Mouse (Mus musculus) skeletal muscle tissue, adult 2 months (tissue): ENCODE data around the gene Ptcd2.

Experiments used
- DNase-seq: peaks from one replicate; pipeline ENCODE4 v3.0.0-alpha.2; 2012; ENCODE audit warnings: low read depth, low spot score

Ptcd2 gene

GRCm38 (mm10) chr13:99344599-99345575 lies at the start of gene Ptcd2, which contains the start of gene Mrps27:
Gene Ptcd2 (minus strand): TSS chr13:99344705.
Gene Mrps27 (plus strand): TSS chr13:99344786.
- peak; percentile 94 for DNase-seq

GRCm38 (mm10) chr13:99393128-99393527 lies 48.6 kb upstream of the Ptcd2 start:
- no peak for DNase-seq

GRCm38 (mm10) chr13:99391417-99391816 lies 46.9 kb upstream of the Ptcd2 start:
- DNase-seq = peak; percentile 74

- no peak for DNase-seq
Observed at GRCm38 (mm10) chr13:99387901-99388811, 43.7 kb upstream of the Ptcd2 start.

GRCm38 (mm10) chr13:99386341-99386740 lies 41.8 kb upstream of the Ptcd2 start:
- DNase-seq = no peak

- no peak for DNase-seq
Observed at GRCm38 (mm10) chr13:99385911-99386310, 41.4 kb upstream of the Ptcd2 start.

GRCm38 (mm10) chr13:99384555-99385203 lies 40.2 kb upstream of the Ptcd2 start:
- no peak for DNase-seq

- no peak for DNase-seq
Observed at GRCm38 (mm10) chr13:99382373-99382772, 37.9 kb upstream of the Ptcd2 start.

GRCm38 (mm10) chr13:99378223-99378622 lies 33.7 kb upstream of the Ptcd2 start:
- no peak for DNase-seq

GRCm38 (mm10) chr13:99377055-99377454 lies 32.5 kb upstream of the Ptcd2 start:
- no peak for DNase-seq

- DNase-seq = peak; percentile 74
Observed at GRCm38 (mm10) chr13:99375550-99375949, 31.0 kb upstream of the Ptcd2 start.

GRCm38 (mm10) chr13:99374191-99374590 lies 29.7 kb upstream of the Ptcd2 start:
- DNase-seq = peak; percentile 32

- no peak for DNase-seq
Observed at GRCm38 (mm10) chr13:99373684-99374083, 29.2 kb upstream of the Ptcd2 start.

- no peak for DNase-seq
Observed at GRCm38 (mm10) chr13:99371285-99371684, 26.8 kb upstream of the Ptcd2 start.

- DNase-seq = no peak
Observed at GRCm38 (mm10) chr13:99369103-99369502, 24.6 kb upstream of the Ptcd2 start.

GRCm38 (mm10) chr13:99367554-99368174 lies 23.2 kb upstream of the Ptcd2 start:
- DNase-seq = peak; percentile 86

GRCm38 (mm10) chr13:99366422-99367175 lies 22.1 kb upstream of the Ptcd2 start:
- DNase-seq = peak; percentile 72

GRCm38 (mm10) chr13:99363866-99364265 lies 19.4 kb upstream of the Ptcd2 start:
- no peak for DNase-seq

GRCm38 (mm10) chr13:99358921-99359320 lies 14.4 kb upstream of the Ptcd2 start:
- no peak for DNase-seq
